Mouse (Mus musculus) brain, embryonic 14.5 days (tissue): ENCODE measurements around the gene Cntnap2. TPM values are rescaled to one million over a fixed set of nuclear protein-coding genes. Genes with fewer than 3 reads are reported as not detected.

Source experiments
- DNase-seq: peaks from one replicate; pipeline ENCODE4 v3.0.0-alpha.2; 2011; ENCODE audit warnings: low read depth
- CTCF ChIP-seq: fragments of 200-500 bp; IDR thresholded peaks from 2 replicates; pipeline ENCODE4 v1.5.1; 2012; ENCODE audit warnings: inconsistent platforms, mild to moderate bottlenecking, moderate library complexity, borderline replicate concordance; ENCODE audit not compliant: insufficient read depth, insufficient read length; ENCODE audit errors: extremely low read depth
- POLR2A ChIP-seq: fragments of 200-500 bp; IDR thresholded peaks from 2 replicates; pipeline ENCODE4 v1.6.1; 2012; ENCODE audit warnings: mild to moderate bottlenecking, inconsistent platforms, borderline replicate concordance; ENCODE audit not compliant: poor library complexity, insufficient read depth, insufficient read length, severe bottlenecking; ENCODE audit errors: extremely low read depth
- polyA plus RNA-seq: library from polyadenylated mRNA; depleted of rRNA; stranded (reverse); fragments of >200 nt; gene quantifications from 2 replicates; pipeline ENCODE4 v1.2.3, GENCODE M21; 2012

The Cntnap2 gene
- polyA plus RNA-seq, 1 experiment, result 77.9 TPM

GRCm38 (mm10) chr6:45366442-45366841 is 307.3 kb downstream of the Cntnap2 start:
- TF ChIP-seq CTCF (no peak), POLR2A (no peak)
- DNase-seq, result no peak

- no peak for DNase-seq
- TF ChIP-seq POLR2A, result no peak
- no peak for TF ChIP-seq CTCF
Observed at GRCm38 (mm10) chr6:45381126-45381525, 322.0 kb downstream of the Cntnap2 start.

GRCm38 (mm10) chr6:45389034-45389433 is 329.9 kb downstream of the Cntnap2 start:
- DNase-seq, result no peak
- TF ChIP-seq POLR2A, result no peak
- TF ChIP-seq CTCF, result no peak

GRCm38 (mm10) chr6:45413629-45414028 is 354.5 kb downstream of the Cntnap2 start:
- TF ChIP-seq CTCF, result no peak
- TF ChIP-seq POLR2A, result no peak
- DNase-seq, result peak; percentile 56

- TF ChIP-seq CTCF, result no peak
- TF ChIP-seq POLR2A, result no peak
- peak; percentile 49 for DNase-seq
Observed at GRCm38 (mm10) chr6:45455424-45455823, 396.3 kb downstream of the Cntnap2 start.

- DNase-seq, result peak; percentile 30
- TF ChIP-seq CTCF (no peak), POLR2A (no peak)
Observed at GRCm38 (mm10) chr6:45518221-45518620, 459.1 kb downstream of the Cntnap2 start.

- TF ChIP-seq CTCF (no peak), POLR2A (no peak)
- peak; percentile 29 for DNase-seq
Observed at GRCm38 (mm10) chr6:45536999-45537398, 477.8 kb downstream of the Cntnap2 start.

GRCm38 (mm10) chr6:45544319-45544875 is 485.2 kb downstream of the Cntnap2 start:
- TF ChIP-seq POLR2A, result no peak
- no peak for TF ChIP-seq CTCF
- peak; percentile 72 for DNase-seq

GRCm38 (mm10) chr6:45559724-45560123 is 500.6 kb downstream of the Cntnap2 start:
- no peak for DNase-seq
- no peak for TF ChIP-seq POLR2A
- TF ChIP-seq CTCF, result no peak

- peak; percentile 67 for DNase-seq
- TF ChIP-seq POLR2A, result no peak
- TF ChIP-seq CTCF, result no peak
Observed at GRCm38 (mm10) chr6:45584467-45585094, 525.4 kb downstream of the Cntnap2 start.

- no peak for DNase-seq
- TF ChIP-seq CTCF, result no peak
- TF ChIP-seq POLR2A, result no peak
Observed at GRCm38 (mm10) chr6:45589084-45589483, 529.9 kb downstream of the Cntnap2 start.

GRCm38 (mm10) chr6:45647017-45647416 is 587.9 kb downstream of the Cntnap2 start:
- TF ChIP-seq CTCF (peak; percentile 13; the same call in 1 of the 2 replicates), POLR2A (no peak)
- DNase-seq, result peak; percentile 6
